Mouse (Mus musculus) frontal cortex, postnatal 25 days (tissue): ENCODE measurements around the gene Gls.

ENCODE experiments used
- DNase-seq, 2 experiments: peaks; one replicate each; pipeline ENCODE4 v3.0.0; 2022; ENCODE audit warnings: low spot score in 2 of 2

Gene Gls

DNA sequence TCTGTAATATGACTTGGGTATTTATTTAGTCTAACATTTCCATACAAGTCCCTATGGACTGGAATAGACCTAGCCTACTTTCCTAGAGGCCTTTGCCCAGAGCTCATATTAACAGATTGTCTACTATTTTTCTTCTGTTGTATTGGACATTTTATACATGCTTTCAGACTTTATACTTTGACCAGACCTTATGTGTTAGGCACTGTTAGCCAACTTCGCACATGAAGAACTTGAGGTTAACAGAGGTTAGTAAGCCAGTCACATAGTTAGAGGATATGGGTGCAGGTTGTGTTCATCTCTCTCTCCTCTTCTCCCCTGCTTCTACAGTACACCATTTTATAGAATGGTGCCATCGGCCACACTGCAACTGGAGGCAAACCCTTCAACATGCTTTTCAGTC lies 75.0 kb downstream of the Gls start:
- no peak for DNase-seq

DNA sequence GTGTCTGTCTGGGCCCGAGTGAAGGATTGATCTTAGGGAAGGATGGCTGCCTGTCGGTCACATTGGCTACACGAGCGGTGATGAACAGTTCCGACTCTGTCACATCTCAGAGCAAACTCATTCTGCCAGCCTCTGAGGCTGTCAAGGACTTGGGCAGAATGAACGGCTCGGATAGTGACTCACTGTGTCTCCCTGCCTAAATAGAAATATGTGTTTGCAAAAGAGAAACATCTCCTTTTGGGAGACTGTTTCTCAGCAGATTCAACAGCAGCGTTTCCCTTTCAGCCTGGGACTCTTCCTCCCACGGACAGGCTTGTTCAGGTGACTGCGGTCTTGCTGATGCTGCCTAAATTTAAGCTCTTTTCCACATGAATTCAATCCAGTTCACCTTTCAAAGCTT lies 76.7 kb downstream of the Gls start:
- no peak for DNase-seq

- DNase-seq = no peak
Measured at GRCm38 (mm10) chr1:52154890-52155289, 78.1 kb downstream of the Gls start.

- DNase-seq = no peak
Measured at GRCm38 (mm10) chr1:52152936-52153335, 80.1 kb downstream of the Gls start.

DNA sequence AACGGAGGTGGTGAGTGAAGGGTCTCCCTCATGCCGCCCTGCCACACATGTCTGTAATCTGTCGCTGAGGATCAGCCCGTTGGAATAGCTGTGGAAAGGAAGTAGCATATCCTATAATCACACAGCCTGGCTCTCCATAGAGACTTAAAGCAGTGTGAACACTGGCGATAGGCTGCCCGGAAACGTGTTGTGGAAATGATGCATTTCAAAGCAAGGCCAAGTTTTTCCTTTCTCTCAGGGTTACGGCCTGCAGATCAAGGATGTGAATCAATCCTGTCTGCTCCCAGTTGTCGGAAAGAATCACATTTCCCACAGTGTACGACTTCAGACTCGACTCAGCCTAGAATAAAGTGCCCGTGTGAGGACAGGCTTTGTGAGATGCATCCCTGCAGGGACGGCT lies 80.7 kb downstream of the Gls start:
- no peak for DNase-seq

DNA sequence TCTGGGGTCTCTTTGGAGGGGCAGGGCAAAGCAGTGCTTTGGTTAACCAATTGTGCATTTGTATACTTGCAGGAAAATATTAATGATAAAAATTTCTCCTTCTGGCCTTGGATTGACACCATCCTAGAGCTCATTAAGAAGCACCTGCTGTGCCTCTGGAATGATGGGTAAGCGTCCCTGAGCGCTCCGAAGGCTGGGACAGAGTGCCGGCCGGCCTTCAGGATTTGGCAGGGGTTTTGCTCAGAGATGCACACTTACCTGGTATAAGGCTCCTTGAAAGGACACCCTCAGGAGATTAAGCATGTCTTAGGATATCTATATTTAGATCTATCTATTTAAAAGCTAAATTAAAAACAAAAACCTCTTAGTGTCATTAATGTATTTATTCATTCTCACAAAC lies 81.9 kb downstream of the Gls start:
- DNase-seq = no peak

DNA sequence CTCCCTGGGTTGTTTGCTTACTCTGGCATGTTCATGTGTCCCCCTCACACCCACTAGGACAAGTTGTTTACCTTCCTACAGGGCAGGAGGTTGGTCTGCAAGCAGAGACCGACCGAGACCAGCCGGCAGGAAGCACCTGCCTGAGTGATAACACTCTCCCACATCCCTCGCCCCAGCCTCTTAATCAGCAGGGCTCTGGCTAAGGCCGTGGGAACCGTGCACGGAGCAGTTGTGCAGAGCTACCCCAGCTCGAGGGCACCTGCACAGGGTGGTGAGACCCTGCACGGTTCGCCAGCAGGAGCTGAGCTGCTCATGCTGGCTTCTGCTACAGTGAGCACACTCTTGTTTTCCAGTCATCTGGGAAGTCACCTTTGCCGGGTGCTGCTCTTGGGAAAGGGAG lies 82.4 kb downstream of the Gls start:
- DNase-seq = no peak

- DNase-seq = no peak
Measured at GRCm38 (mm10) chr1:52149934-52150346, 83.1 kb downstream of the Gls start.

- no peak for DNase-seq
Measured at GRCm38 (mm10) chr1:52148696-52149095, 84.3 kb downstream of the Gls start.

DNA sequence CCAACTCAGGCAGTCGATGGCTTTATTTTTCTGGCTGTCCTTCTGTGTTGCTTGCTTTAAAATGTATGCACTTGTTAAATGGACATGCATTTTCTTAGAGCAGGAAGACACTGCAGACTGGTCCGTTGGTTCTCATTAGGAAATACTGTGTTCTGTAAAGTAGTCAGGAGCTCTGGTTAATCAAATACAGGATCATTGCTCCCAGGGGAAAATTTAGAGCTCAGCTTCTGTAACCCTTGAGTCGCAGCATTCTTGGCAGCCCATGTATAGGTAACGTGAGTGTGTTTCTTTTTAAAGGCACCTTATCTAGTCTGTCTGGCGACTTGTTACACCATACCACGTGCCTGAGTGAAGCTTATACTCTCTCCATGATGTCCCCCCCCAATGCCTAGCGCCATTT lies 84.9 kb downstream of the Gls start:
- DNase-seq = no peak

DNA sequence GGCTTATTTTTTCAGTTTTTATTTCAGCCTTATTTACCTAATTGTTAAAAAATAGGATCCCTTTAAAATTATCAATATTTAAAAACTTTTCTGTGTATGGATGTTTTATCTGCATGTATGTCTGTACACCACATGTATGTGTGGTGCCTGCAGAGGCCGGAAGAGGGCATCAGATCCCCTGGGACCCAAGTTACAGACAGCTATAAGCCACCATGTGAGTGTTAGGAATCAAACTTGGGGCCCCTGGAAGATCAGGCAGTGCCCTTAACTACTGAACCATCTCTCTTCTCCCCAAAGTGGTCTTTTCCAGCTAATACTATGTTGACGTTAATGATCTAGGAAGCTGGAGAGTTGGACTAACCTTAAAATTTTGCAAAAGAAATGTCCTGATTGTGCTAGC lies 85.6 kb downstream of the Gls start:
- no peak for DNase-seq

- DNase-seq = peak in 1 of 2 experiments; percentile 44
Measured at GRCm38 (mm10) chr1:52146214-52146970, 86.6 kb downstream of the Gls start.

- DNase-seq = no peak
Measured at GRCm38 (mm10) chr1:52144907-52145306, 88.1 kb downstream of the Gls start.

DNA sequence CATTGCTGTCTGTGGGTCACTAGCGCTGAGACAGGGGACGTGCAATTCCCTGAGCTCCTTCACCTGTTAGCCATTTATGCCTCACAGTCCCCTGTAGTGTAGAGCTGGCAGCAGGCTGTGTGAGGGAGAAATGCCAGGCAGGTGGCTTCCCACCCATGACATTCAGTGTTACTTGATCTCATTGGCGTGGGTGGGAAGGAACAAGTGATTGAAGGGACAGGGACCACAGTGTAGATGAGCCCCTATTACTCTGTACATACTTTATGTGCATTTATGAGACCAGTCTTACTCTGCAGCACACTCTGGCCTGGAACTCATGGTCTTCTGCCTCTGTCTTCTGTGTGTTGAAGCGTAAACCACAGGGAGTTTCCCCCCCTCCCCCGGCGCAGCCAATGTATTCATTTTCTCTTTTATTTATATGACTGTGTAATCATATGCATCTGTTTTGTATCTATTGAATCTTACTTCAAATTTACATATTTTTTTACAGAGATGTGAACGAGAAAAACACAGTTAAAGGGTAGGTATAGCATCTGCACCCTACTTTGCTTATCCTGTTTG lies 89.4 kb downstream of the Gls start:
- DNase-seq = no peak

- no peak for DNase-seq
Measured at GRCm38 (mm10) chr1:52143191-52143590, 89.8 kb downstream of the Gls start.

GRCm38 (mm10) chr1:52142117-52142516 lies 90.9 kb downstream of the Gls start:
- no peak for DNase-seq

GRCm38 (mm10) chr1:52141482-52141881 lies 91.5 kb downstream of the Gls start:
- no peak for DNase-seq

- no peak for DNase-seq
Measured at GRCm38 (mm10) chr1:52140534-52140933, 92.5 kb downstream of the Gls start.

- no peak for DNase-seq
Measured at GRCm38 (mm10) chr1:52137292-52137691, 95.7 kb downstream of the Gls start.

- DNase-seq = no peak
Measured at GRCm38 (mm10) chr1:52133254-52133653, 99.8 kb downstream of the Gls start.

- no peak for DNase-seq
Measured at GRCm38 (mm10) chr1:52131787-52132377, 101.2 kb downstream of the Gls start.

DNA sequence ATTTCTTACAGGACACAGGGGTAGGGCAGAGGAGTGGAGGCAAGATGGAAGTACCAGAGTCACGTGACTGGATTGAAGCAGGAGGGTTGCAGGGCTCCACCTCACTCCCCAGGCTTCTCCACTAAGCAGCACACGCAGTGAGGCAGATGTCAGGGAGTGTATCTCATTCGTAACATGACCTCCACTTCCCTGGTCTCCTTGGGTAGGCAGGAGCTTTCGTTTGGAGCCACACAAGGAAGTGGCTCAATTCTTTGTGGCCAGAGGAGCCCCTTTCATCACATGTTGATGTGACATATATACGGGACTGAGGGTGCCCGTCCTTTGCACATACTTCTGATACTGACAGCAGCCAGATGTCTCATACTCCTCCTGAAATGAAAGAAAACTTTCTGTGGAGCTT lies 103.2 kb downstream of the Gls start:
- DNase-seq = no peak

DNA sequence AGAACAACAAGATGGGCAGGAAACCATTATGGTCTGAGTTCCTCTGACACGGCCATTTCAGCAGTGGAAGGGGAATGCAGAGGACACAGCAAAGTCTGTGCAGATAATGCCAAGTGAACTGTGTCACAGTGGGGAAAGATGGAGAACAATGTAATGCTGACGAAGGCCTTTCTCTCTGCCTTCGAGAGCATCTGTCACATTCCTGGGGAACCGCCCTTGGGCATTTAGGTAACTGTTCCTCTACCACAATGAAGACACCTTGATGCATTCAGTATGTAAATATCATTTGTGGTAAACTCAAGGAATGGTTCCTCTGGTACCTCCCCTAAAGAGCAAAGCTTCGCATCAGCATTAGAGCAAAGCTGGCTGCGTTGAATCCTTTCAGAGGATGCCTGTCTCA lies 105.7 kb downstream of the Gls start:
- no peak for DNase-seq
